Mouse (Mus musculus): ENCODE measurements around the gene Arel1.

Arel1 gene

GRCm38 (mm10) chr12:84948584-84949285 is 22.0 kb downstream of the Arel1 start:
- no peak for DNase-seq (ENCODE audit: low spot score in 2 of 2)

GRCm38 (mm10) chr12:84947894-84948583 is 22.7 kb downstream of the Arel1 start:
- no peak for DNase-seq (ENCODE audit: low spot score in 2 of 2)

GRCm38 (mm10) chr12:84944813-84945553 is 25.7 kb downstream of the Arel1 start:
- no peak for DNase-seq (ENCODE audit: low spot score in 2 of 2)

GRCm38 (mm10) chr12:84944150-84944812 is 26.4 kb downstream of the Arel1 start:
- no peak for DNase-seq (ENCODE audit: low spot score in 2 of 2)

GRCm38 (mm10) chr12:84943006-84943952 is 27.4 kb downstream of the Arel1 start:
- DNase-seq (ENCODE audit: low spot score in 2 of 2) = no peak

- no peak for DNase-seq (ENCODE audit: low spot score in 2 of 2)
Observed at GRCm38 (mm10) chr12:84941717-84942116, 29.0 kb downstream of the Arel1 start.

- DNase-seq (ENCODE audit: low spot score in 2 of 2) = no peak
Observed at GRCm38 (mm10) chr12:84940343-84940742, 30.4 kb downstream of the Arel1 start.

- peak; percentile 15 to 41 for DNase-seq (ENCODE audit: low spot score in 2 of 2)
Observed at GRCm38 (mm10) chr12:84939117-84939516, 31.6 kb downstream of the Arel1 start.

GRCm38 (mm10) chr12:84935343-84935742 is 35.4 kb downstream of the Arel1 start:
- no peak for DNase-seq (ENCODE audit: low spot score in 2 of 2)

GRCm38 (mm10) chr12:84932210-84932609 is 38.5 kb downstream of the Arel1 start:
- DNase-seq (ENCODE audit: low spot score in 2 of 2) = no peak

GRCm38 (mm10) chr12:84926542-84926941 is 44.2 kb downstream of the Arel1 start:
- no peak for DNase-seq (ENCODE audit: low spot score in 2 of 2)

GRCm38 (mm10) chr12:84924324-84924723 is 46.4 kb downstream of the Arel1 start:
- DNase-seq (ENCODE audit: low spot score in 2 of 2) = no peak

GRCm38 (mm10) chr12:84921881-84922419 is 48.8 kb downstream of the Arel1 start:
- DNase-seq (ENCODE audit: low spot score in 2 of 2) = no peak

- DNase-seq (ENCODE audit: low spot score in 2 of 2) = no peak
Observed at GRCm38 (mm10) chr12:84918809-84919208, 51.9 kb downstream of the Arel1 start.

- DNase-seq (ENCODE audit: low spot score in 2 of 2) = no peak
Observed at GRCm38 (mm10) chr12:84917799-84918198, 52.9 kb downstream of the Arel1 start.

GRCm38 (mm10) chr12:84914959-84915358 is 55.7 kb downstream of the Arel1 start:
- DNase-seq (ENCODE audit: low spot score in 2 of 2) = no peak

GRCm38 (mm10) chr12:84912652-84913104 is 58.0 kb downstream of the Arel1 start:
- no peak for DNase-seq (ENCODE audit: low spot score in 2 of 2)

GRCm38 (mm10) chr12:84911640-84912039 is 59.1 kb downstream of the Arel1 start:
- no peak for DNase-seq (ENCODE audit: low spot score in 2 of 2)

GRCm38 (mm10) chr12:84910066-84910465 is 60.6 kb downstream of the Arel1 start:
- DNase-seq (ENCODE audit: low spot score in 2 of 2) = no peak

- DNase-seq (ENCODE audit: low spot score in 2 of 2) = no peak
Observed at GRCm38 (mm10) chr12:84907627-84908480, 62.8 kb downstream of the Arel1 start.
